Mouse (Mus musculus): Measurements from ENCODE around the gene Tmem248.

Gene Tmem248

DNA sequence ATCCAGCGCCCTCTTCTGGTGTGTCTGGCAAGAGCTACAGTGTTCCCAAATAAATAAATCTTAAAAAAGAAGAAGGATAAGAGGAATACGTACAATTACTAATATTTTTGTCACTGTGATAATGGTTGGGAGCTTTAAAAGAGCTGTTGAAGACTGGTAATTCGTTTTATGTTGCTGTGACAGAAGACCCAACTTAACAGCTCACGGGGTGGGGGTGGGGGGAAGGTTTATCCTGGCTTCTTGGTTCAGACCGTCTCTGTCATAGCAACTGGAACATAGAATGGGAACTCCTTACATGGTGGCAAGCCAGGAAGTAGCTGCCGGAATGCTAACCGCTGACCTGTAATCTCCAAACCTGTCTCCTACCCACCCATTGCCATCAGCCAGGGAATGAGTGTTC is at the start of gene Tmem248:
TSS of gene Tmem248 (plus strand) at position 301 of the 400 bp plus-strand sequence.
- DNase-seq (ENCODE audit: low read depth, low spot score): no peak

DNA sequence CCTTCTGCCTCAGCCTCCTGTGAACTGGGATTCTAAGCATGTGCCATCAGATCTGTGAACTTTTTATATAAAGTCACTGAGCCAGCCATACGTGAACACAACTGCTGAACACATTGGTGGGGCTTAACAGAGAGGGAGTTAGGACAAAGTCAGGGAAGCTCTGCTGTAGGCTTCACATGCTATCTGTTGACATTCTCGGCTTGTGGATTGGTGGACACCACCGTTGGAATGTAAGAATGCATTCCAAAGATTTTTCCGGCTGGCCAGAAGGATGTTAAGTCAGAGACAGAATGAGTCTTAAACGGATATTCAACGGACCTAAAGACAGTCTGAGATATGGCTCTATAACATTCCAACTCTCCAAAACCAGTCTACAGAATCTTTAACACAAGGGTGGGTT is 47.8 kb upstream of the Tmem248 start:
- peak; percentile 69 for DNase-seq (ENCODE audit: low read depth, low spot score)

DNA sequence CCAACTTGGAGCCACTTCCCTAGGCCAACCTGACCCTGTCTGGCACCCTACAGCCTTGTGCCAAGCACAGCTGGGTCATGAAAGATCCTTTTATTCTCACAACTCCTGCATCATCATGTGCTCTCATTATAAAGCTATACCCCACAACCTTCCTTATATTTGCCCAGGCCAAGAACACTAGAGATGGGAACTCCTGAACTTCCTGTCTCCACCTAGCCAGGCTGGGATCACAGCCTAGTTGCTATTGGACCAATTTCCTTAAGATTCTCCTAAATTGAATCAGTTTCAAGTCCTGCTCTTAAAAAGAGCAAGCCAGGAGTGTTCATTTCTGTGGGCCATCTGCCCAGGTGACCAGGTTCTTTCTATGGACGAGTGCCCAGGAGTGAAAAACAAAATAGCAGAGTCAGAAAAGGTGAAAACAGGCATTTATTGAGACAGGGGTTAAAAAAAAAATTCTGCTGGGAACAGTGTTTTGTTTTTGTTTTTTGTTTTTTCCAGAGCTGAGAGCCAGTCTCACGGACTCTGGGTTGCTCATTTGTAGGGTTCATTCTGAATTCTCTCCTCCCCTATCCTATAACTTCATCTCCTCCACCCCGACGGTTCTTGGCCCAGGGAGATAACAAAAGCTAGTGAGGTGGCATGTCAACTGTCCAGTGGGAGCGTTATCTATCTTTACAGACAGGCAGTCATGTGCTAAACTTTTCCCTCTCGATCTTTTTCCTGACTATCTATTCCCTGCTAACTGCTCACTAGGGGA is 46.0 kb upstream of the Tmem248 start:
- no peak for DNase-seq (ENCODE audit: low read depth, low spot score)

DNA sequence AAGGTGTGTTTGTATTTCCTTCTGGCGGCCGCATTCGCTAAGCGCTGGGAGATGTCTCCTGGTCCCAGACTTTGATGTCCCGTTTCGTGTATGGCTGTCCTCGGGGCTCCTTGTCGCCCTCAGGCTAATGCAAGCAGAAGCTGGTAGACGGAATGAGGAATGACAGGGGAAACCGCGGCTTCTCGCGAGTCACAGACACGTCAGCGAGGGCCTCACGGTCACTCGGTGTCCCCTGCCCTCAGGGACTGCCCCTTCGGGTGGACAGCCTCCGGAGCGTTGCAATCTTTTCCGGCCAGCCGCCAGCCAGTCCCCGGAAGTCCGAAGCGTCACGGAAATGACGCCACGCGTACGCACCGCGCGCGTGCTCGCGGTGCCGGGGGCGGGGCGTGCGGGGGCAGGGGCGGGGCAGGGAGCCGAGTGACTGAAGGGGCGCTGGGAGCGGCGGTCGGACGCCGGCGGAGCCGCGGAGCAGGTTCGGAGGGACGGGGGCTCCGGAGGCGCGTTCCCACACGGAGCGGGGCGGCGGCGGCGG is 45.4 kb upstream of the Tmem248 start, which contains the start of gene Rabgef1:
TSS of gene Rabgef1 (plus strand) at position 376 of the 532 bp plus-strand sequence.
- peak; percentile 80 for DNase-seq (ENCODE audit: low read depth, low spot score)

DNA sequence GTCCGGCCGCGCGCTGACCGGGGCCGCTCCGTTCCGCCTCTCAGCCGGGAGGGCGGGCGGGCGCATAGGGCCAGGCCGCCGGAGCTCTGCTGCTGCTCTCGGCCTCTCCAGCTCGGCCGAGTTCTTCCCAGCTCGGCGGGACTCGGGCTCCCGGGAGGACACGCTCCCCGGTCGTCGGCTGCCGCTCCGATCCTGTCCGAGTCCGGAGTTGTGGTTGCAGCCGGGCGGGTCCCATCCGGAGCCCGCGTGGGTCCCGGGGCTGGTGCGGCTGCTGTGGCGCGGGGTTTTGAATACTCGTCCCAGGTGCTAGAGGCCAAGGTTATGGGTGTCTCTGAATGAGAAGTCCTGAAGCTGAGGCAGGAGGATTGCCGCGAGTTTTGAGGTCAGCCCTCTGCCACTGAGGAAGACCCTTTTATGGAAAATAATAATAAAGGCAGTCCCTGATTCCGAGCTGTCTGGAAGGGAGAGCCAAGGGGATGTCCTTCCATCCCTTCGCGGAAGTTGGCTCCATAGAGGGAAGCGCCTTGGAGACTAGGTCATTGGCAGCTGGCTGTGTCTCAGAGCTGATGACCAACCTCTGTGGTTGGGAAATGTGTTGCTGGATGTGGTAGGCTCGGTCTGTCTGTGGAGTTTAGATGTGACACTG is 44.8 kb upstream of the Tmem248 start:
- peak; percentile 57 for DNase-seq (ENCODE audit: low read depth, low spot score)

DNA sequence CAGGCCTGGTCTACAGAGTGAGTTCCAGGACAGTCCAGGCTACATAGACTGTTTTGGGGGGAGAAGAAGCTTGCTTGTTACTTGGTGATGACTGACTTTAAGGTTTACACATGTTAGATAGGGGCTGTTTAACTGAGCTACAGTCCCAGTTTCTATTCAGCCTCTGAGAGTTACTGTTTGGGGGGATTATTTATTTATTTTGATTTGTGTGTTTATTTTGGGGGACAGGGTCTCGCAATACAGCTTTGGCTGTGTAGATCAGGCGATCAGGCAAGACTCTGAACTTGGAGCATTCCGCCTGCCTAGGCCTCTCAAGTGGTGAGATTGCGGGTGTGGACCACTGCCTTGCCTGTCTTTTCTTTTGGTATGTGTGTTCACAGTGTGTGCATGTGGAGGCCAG is 43.9 kb upstream of the Tmem248 start:
- no peak for DNase-seq (ENCODE audit: low read depth, low spot score)

DNA sequence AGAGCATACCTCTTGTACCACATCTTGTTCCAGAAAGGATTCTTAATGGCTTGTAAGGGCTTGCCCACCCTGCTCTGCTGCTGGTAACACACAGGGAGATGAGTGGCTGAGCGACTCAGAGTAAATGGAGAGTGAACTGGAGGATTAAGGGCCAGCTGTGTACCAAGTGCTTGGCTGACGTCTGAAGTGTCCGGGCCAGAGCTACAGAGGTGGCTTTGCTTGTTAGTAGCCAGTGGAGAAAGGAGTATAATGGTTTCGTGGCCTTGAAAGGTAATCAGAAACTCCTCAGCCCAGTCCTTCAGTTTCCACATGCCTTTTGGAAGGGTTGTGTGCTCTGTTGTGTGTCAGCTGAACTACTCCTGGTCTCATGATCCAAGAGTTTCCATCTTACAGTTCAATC is 39.0 kb upstream of the Tmem248 start:
- no peak for DNase-seq (ENCODE audit: low read depth, low spot score)

DNA sequence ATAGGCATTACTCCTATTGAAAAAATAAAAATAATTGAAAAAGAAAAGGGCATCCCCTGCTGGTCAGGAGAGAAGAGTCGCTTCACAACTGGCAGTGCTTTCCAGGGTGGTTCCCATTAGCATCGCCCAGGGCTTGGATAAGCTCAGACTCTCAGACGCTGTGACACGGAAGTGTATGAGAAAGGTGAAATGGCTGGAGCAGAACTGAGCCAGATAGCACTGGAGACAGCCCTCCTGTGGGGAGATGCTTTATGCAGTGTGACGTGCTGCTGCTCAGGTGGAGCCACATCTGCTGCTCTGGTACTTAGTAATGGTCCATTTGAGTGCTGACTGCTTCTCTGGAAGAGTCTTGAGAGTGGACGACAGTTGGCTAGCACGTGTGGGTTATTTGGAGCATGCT is 36.5 kb upstream of the Tmem248 start:
- peak; percentile 62 for DNase-seq (ENCODE audit: low read depth, low spot score)

DNA sequence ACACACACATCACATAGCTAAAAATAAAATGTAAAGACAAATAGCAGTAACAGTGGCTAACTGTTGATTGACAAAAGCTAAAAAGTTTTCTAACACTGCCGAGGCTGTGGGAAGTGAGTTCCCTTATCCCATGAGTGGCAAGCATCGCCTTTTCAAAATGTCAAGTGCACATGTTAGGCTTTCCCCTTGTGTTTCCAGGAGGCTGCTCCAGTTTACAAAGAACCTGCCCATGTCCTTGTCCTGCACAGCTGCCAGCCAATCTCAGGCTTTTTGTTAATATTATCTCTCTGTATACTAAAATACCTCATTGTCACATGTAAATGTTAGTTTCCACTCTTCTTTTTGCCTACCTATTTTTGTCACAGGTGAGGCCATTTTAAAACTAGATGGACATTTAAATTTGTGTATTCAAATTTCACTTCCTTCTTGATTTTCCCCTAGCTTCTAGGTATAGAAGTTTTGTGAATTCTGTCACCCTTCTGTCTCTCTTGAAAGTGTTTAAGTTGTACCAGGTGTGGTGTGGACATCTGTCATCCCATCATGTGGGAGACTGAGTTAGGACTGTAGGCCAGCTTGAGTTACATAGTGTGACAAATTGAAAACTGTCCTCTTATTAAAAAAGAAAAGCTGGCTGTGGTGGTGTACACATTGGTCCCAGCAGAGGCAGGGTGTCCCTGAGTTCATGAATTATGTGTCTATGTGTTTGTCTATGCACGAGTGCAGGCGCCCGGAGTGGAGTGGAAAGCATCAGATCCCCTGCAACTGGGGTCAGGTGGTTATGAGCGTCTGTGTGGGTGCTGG is 34.9 kb upstream of the Tmem248 start:
- DNase-seq (ENCODE audit: low read depth, low spot score): no peak

DNA sequence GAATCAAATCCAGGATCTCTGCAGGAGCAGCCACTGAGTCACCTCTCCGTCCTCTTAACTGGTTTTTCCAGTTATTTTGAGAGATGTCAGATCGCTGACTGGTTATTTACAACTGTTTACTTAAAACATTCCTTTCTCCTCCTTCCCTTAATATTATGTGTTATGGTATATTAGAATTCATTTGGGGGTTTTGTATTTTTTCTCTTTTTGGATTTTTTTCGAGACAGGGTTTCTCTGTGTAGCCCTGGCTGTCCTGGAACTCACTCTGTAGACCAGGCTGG is 34.4 kb upstream of the Tmem248 start:
- DNase-seq (ENCODE audit: low read depth, low spot score): no peak

DNA sequence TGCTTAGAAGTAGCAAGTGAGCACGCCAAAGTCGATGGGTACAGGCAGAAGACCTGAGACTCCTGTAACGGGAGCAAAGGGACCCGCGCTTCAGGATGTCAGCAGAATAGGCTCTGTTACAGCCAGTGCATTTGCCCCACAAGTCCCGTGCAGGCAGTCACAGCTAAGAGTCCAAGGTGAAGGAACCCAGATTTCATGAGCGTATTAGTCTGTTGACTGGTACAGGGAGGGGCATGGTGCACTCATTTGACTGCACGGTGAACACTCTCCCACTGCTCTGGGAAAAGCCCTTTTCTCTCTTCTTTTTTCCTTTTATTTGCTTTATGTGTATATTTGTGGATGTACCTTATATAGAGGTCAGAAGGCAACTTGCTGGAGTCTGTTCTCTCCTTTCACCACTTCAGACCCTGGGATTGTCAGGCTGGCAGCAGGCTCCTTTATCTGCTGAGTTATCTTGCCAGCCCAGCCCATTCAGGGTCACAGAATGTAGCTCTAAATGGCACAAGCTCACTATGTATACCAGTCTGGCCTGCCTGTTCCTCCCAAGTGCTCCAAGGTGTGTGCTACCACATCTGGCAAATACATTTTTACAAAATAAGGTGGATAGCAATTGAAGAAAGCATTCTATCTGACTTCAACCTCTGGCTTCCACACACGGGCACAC is 32.6 kb upstream of the Tmem248 start:
- DNase-seq (ENCODE audit: low read depth, low spot score): no peak

DNA sequence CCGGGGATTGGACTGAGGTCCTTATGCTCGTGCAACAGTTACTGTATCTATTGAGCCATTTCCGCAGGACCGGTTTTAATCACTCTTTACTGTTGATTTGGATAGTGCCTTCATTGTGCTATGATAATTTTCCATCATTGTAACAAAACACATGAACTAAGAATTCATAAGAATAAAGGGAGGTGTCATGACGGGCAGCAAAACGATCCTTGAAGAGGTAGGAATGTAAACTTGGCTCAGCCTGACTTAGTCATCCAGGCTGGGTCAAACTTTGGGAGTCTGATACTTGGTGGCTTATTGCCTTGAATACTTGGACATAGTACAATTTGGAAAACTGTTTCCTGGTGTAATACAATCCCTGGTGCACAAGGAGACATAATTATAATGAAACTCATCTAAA is 31.6 kb upstream of the Tmem248 start:
- no peak for DNase-seq (ENCODE audit: low read depth, low spot score)

DNA sequence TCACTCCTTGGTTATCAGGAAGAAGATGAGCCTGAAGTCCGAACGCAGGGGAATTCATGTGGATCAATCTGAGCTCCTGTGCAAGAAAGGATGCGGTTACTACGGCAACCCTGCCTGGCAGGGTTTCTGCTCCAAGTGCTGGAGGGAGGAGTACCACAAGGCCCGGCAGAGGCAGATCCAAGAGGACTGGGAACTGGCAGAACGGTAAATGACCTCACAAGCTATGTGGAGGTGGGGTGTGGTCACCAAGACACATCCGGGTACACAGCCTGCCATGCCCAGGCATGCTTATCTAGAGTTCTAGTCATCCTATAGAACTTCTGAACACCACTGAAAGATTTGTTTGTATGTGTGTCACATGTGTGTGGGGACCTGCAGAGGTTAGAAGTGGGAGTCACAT is 29.5 kb upstream of the Tmem248 start:
- peak; percentile 86 for DNase-seq (ENCODE audit: low read depth, low spot score)

DNA sequence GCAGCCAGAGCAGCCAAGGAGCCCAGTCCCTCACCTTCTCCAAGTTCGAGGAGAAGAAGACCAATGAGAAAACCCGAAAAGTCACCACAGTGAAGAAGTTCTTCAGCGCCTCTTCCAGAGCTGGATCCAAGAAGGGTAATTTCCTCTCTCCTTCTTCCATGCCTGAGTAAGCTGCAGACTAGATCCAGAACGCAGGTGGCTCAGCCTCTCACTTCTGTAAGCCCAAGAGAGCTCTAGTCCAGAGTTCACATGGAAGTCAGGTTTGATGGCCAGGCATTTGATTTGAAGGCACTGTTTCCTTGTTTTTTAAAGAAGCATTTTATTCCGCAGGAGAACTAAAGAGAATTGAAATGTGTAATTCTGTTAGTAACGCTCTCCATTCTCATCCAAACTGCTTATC is 26.0 kb upstream of the Tmem248 start:
- DNase-seq (ENCODE audit: low read depth, low spot score): no peak

DNA sequence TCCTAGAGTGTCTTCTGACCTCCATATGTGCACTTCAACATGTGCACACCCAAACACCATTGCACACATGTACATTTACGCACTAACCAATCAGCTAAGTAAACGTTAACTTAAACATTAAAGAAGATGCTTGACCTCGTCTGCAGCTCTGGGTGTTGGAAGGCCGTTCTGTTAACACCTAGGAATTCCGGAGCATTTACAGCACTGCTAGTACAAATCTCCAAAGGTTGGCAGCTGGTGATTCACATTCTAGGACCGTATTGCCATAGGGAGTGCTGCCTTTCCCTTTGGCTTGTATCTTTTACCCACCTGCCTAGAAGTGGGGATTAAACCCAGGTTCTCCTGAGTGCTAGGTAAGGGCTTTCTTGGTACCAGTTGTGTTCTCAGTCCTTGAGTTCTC is 25.0 kb upstream of the Tmem248 start:
- no peak for DNase-seq (ENCODE audit: low read depth, low spot score)

DNA sequence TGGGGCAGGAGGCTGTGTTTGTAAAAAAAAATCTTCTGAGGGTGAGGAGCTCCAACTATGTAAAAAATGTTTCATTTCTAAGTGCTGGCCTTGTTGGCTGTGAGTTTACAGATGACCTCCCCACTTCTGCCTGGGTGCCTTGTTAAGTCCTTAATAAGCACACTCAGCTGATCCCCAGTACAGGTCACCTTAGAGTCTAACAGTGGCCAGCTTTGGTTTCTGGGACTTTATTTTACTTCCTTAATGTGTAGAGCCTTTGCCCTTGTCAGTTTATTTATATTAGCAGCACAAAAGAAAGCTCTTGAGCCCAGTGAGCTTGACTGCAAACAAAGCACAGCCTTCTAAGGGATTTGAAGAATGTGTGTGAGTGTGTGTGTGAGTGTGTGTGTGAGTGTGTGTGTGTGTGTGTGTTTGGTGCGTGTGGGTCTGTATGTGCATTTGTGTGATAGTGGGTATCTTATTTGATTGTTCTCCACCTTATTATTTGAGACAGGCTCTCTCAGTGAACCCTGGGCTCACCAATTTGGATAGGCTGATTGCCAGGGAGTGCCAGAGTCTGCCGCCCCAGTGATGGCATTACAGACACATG is 24.4 kb upstream of the Tmem248 start:
- DNase-seq (ENCODE audit: low read depth, low spot score): no peak

DNA sequence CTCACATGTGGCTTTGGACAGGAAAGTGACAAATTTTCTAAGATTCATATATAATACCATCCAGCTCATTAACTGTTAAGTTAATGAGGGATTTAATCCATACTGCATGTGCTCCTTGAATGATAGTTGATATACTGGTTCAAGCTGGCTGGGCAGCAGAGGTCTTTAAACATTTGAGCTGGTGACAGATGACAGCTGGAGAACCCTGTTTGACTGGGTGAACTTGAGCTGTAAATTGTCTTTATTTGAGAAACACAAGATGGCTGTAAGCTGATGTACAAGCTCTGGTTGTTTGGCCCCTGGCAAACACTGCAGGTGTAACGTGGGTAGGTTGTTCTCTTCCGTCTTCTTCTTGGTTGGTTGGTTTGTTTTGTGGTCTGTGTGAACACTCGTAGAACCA is 23.1 kb upstream of the Tmem248 start:
- no peak for DNase-seq (ENCODE audit: low read depth, low spot score)

DNA sequence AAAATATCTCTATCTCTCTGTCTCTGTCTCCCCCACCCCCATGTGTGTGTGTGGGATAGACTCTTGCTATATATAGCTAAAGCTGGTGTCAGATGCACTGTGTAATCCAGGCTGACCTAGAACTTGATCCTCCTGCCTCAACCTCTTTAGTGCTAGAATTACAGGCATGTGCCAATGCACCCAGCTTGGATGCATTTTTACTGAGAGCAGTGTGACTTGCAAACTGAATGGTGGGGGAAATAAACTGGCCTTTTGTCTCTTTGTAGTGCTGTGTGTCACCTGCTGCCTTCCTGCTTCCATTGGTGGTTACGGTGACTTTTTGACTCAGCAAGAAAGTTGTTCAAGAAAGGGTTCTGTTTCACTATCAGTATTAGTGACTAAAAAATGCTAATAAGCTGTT is 20.6 kb upstream of the Tmem248 start:
- no peak for DNase-seq (ENCODE audit: low read depth, low spot score)

DNA sequence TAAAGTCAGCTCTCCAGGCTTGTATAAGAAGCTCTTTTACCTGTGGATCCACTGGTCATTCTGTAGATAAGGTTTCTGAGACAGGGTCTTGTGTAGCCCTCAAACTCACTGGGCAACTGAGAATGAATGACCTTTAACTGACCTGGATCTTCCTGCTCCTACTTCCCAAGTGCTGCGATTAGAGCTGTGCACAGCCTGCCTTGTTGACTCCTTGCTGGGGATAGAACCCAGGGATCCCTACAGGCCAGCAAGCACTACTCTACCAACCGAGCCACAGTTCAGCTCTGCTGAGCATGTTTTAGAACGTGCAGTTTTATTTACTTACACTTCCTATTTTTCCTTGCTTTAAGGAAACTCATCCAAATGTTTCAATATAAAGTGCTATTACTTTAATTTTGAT is 19.4 kb upstream of the Tmem248 start:
- no peak for DNase-seq (ENCODE audit: low read depth, low spot score)

DNA sequence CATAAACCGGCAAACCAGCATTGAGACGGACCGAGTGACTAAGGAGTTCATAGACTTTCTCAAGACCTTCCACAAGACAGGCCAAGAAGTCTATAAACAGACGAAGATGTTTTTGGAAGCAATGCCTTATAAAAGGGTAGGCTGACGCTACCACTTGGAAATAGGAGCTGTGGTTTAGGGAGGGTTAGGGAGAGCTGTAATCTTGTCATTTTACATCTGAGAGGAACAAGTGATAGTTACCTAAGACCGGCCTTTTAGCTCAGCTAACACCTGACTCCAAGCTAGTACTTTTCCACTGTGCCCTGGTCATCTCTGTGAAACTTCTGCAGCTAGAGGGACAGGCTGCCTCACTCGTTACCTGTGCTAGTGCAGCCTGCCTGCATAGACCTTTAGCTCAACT is 18.9 kb upstream of the Tmem248 start:
- DNase-seq (ENCODE audit: low read depth, low spot score): no peak

DNA sequence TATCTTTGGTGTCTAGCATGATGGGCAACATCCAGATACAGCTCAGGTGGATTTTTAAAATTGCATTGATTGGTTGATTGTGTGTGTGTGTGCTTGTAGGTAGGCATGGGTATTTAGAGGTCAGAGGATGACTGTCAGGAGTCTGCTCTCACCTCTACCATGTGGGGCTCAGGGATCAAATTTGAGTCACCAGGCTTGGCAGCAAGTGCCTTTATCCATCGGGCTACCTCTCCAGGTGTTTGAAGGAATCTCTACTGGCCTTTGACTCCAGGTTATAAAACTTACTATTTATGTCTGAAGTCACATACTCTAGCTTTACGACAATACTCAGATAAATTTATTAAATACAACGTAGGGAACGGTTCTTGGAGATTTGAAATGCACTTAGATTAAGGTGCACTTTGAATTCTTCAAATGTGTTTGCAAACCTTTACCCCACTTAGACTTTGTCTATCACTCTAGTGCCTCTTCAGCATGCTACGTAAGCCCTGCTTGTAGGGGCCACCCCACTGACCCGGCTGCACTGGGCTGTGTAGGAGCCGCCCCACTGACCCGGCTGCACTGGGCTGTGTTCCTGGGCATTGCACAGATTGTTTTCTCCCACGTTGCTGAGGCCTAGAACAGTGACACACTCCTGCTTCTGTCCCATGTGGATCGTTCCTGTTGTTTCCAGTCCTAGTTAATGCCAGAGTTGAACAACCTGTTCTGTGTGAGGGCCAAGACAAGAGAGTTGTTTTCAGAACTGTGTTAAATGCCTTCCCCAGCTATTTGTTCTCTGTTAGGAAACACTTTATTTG is 16.4 kb upstream of the Tmem248 start:
- no peak for DNase-seq (ENCODE audit: low read depth, low spot score)
